Mouse (Mus musculus): ENCODE measurements around the gene Nfx1. TPM values are rescaled to one million over a fixed set of nuclear protein-coding genes. Genes with fewer than 3 reads are reported as not detected.

Gene Nfx1
- polyA plus RNA-seq, 1 experiment from 2014 or later = 99.6 TPM

GRCm38 (mm10) chr4:40969161-40969560 is 1.5 kb upstream of the Nfx1 start:
- ATAC-seq (ENCODE audit: insufficient number of reproducible peaks, low FRiP score, low TSS enrichment, low read depth) = no peak
- no peak overlapping the region for H3K4me3 ChIP-seq (ENCODE audit: low read depth, low read length)
- H3K36me3 ChIP-seq (ENCODE audit: control insufficient read depth, insufficient read depth, low read length) = peaks cover 2% of the 10 kb centered on the region; the same call in 1 of the 2 replicates
- H3K27ac ChIP-seq (replicated peaks; ENCODE audit: low read depth, low read length) = no peak overlapping the region
- no peaks in the 10 kb centered on the region for H3K27me3 ChIP-seq (ENCODE audit: control insufficient read depth, insufficient read depth, low read length)
- 81% methylated on average over 4 of the region's 4 CpGs for WGBS
- no peak overlapping the region for H3K4me2 ChIP-seq (ENCODE audit: low read depth, severe bottlenecking)
- H3K4me1 ChIP-seq (ENCODE audit: control insufficient read depth, insufficient read depth, low read length) = peaks cover 4% of the 10 kb centered on the region; the same call in 1 of the 2 replicates
- H3K9me3 ChIP-seq (ENCODE audit: control insufficient read depth, low read length) = no peaks in the 10 kb centered on the region
- DNase-seq (ENCODE audit: low spot score) = no peak
- no peak overlapping the region for H3K9ac ChIP-seq (ENCODE audit: low read length)

GRCm38 (mm10) chr4:40969781-40970591 is 720 bp upstream of the Nfx1 start:
- Histone ChIP-seq H3K36me3 (ENCODE audit: control insufficient read depth, insufficient read depth, low read length) (peaks cover 2% of the 10 kb centered on the region; the same call in 1 of the 2 replicates), H3K4me2 (ENCODE audit: low read depth, severe bottlenecking) (peak overlapping the region; percentile 56), H3K9ac (ENCODE audit: low read length) (peak overlapping the region; percentile 75), H3K27me3 (ENCODE audit: control insufficient read depth, insufficient read depth, low read length) (no peaks in the 10 kb centered on the region), H3K4me1 (ENCODE audit: control insufficient read depth, insufficient read depth, low read length) (peaks cover 4% of the 10 kb centered on the region; the same call in 1 of the 2 replicates), H3K4me3 (ENCODE audit: low read depth, low read length) (peak overlapping the region; percentile 86), H3K27ac (replicated peaks; ENCODE audit: low read depth, low read length) (peak overlapping the region; percentile 57), H3K9me3 (ENCODE audit: control insufficient read depth, low read length) (no peaks in the 10 kb centered on the region)
- ATAC-seq (ENCODE audit: insufficient number of reproducible peaks, low FRiP score, low TSS enrichment, low read depth) (peak; percentile 33; the same call in 1 of the 2 replicates), DNase-seq (ENCODE audit: low spot score) (peak; percentile 24)
- WGBS = 15% methylated on average over 11 of the region's 13 CpGs

- H3K4me2 ChIP-seq (ENCODE audit: low read depth, severe bottlenecking) = peak overlapping the region; percentile 56
- peaks cover under 1% of the 10 kb centered on the region; the same call in 1 of the 2 replicates for H3K36me3 ChIP-seq (ENCODE audit: control insufficient read depth, insufficient read depth, low read length)
- no peak for DNase-seq (ENCODE audit: low spot score)
- H3K27me3 ChIP-seq (ENCODE audit: control insufficient read depth, insufficient read depth, low read length) = no peaks in the 10 kb centered on the region
- under 1% methylated on average over 16 of the region's 16 CpGs for WGBS
- no peak for ATAC-seq (ENCODE audit: insufficient number of reproducible peaks, low FRiP score, low TSS enrichment, low read depth)
- peak overlapping the region; percentile 57 for H3K27ac ChIP-seq (replicated peaks; ENCODE audit: low read depth, low read length)
- H3K4me1 ChIP-seq (ENCODE audit: control insufficient read depth, insufficient read depth, low read length) = peaks cover 4% of the 10 kb centered on the region; the same call in 1 of the 2 replicates
- no peaks in the 10 kb centered on the region for H3K9me3 ChIP-seq (ENCODE audit: control insufficient read depth, low read length)
- peak overlapping the region; percentile 86 for H3K4me3 ChIP-seq (ENCODE audit: low read depth, low read length)
- peak overlapping the region; percentile 75 for H3K9ac ChIP-seq (ENCODE audit: low read length)
Observed at GRCm38 (mm10) chr4:40970592-40970841, 189 bp upstream of the Nfx1 start.

GRCm38 (mm10) chr4:40971744-40972143 is 1.0 kb downstream of the Nfx1 start:
- Histone ChIP-seq H3K27ac (replicated peaks; ENCODE audit: low read depth, low read length) (no peak overlapping the region), H3K4me2 (ENCODE audit: low read depth, severe bottlenecking) (peak overlapping the region; percentile 56), H3K9ac (ENCODE audit: low read length) (no peak overlapping the region), H3K9me3 (ENCODE audit: control insufficient read depth, low read length) (no peaks in the 10 kb centered on the region), H3K27me3 (ENCODE audit: control insufficient read depth, insufficient read depth, low read length) (no peaks in the 10 kb centered on the region), H3K4me1 (ENCODE audit: control insufficient read depth, insufficient read depth, low read length) (peaks cover 4% of the 10 kb centered on the region; the same call in 1 of the 2 replicates), H3K4me3 (ENCODE audit: low read depth, low read length) (peak overlapping the region; percentile 86), H3K36me3 (ENCODE audit: control insufficient read depth, insufficient read depth, low read length) (peaks cover under 1% of the 10 kb centered on the region; the same call in 1 of the 2 replicates)
- WGBS = 25% methylated on average over 13 of the region's 13 CpGs
- DNase-seq (ENCODE audit: low spot score) (peak; percentile 65), ATAC-seq (ENCODE audit: insufficient number of reproducible peaks, low FRiP score, low TSS enrichment, low read depth) (no peak)

- Histone ChIP-seq H3K27ac (replicated peaks; ENCODE audit: low read depth, low read length) (no peak overlapping the region), H3K4me2 (ENCODE audit: low read depth, severe bottlenecking) (no peak overlapping the region), H3K4me3 (ENCODE audit: low read depth, low read length) (no peak overlapping the region), H3K9me3 (ENCODE audit: control insufficient read depth, low read length) (no peaks in the 10 kb centered on the region), H3K27me3 (ENCODE audit: control insufficient read depth, insufficient read depth, low read length) (no peaks in the 10 kb centered on the region), H3K4me1 (ENCODE audit: control insufficient read depth, insufficient read depth, low read length) (peaks cover 4% of the 10 kb centered on the region; the same call in 1 of the 2 replicates), H3K9ac (ENCODE audit: low read length) (no peak overlapping the region), H3K36me3 (ENCODE audit: control insufficient read depth, insufficient read depth, low read length) (peaks cover 13% of the 10 kb centered on the region; the same call in 1 of the 2 replicates)
- no peak for DNase-seq (ENCODE audit: low spot score)
- WGBS = 97% methylated on average over 1 of the region's 1 CpGs
- ATAC-seq (ENCODE audit: insufficient number of reproducible peaks, low FRiP score, low TSS enrichment, low read depth) = no peak
Observed at GRCm38 (mm10) chr4:40974011-40974410, 3.3 kb downstream of the Nfx1 start.

GRCm38 (mm10) chr4:40975678-40976077 is 5.0 kb downstream of the Nfx1 start:
- Histone ChIP-seq H3K27me3 (ENCODE audit: control insufficient read depth, insufficient read depth, low read length) (no peaks in the 10 kb centered on the region), H3K27ac (replicated peaks; ENCODE audit: low read depth, low read length) (no peak overlapping the region), H3K4me2 (ENCODE audit: low read depth, severe bottlenecking) (no peak overlapping the region), H3K9me3 (ENCODE audit: control insufficient read depth, low read length) (no peaks in the 10 kb centered on the region), H3K9ac (ENCODE audit: low read length) (no peak overlapping the region), H3K4me3 (ENCODE audit: low read depth, low read length) (no peak overlapping the region), H3K36me3 (ENCODE audit: control insufficient read depth, insufficient read depth, low read length) (peaks cover 18% of the 10 kb centered on the region; the same call in 1 of the 2 replicates), H3K4me1 (ENCODE audit: control insufficient read depth, insufficient read depth, low read length) (0 out of 2 replicates have a peak, but pooled peaks cover 4% of the 10 kb centered on the region)
- DNase-seq (ENCODE audit: low spot score) (no peak), ATAC-seq (ENCODE audit: insufficient number of reproducible peaks, low FRiP score, low TSS enrichment, low read depth) (no peak)
- 94% methylated on average over 3 of the region's 3 CpGs for WGBS

- Histone ChIP-seq H3K27me3 (ENCODE audit: control insufficient read depth, insufficient read depth, low read length) (no peaks in the 10 kb centered on the region), H3K9ac (ENCODE audit: low read length) (no peak overlapping the region), H3K27ac (replicated peaks; ENCODE audit: low read depth, low read length) (no peak overlapping the region), H3K4me2 (ENCODE audit: low read depth, severe bottlenecking) (no peak overlapping the region), H3K4me1 (ENCODE audit: control insufficient read depth, insufficient read depth, low read length) (0 out of 2 replicates have a peak, but pooled peaks cover 4% of the 10 kb centered on the region), H3K9me3 (ENCODE audit: control insufficient read depth, low read length) (no peaks in the 10 kb centered on the region), H3K4me3 (ENCODE audit: low read depth, low read length) (no peak overlapping the region), H3K36me3 (ENCODE audit: control insufficient read depth, insufficient read depth, low read length) (peaks cover 21% of the 10 kb centered on the region; the same call in 1 of the 2 replicates)
- WGBS = 94% methylated on average over 10 of the region's 10 CpGs
- no peak for DNase-seq (ENCODE audit: low spot score)
- no peak for ATAC-seq (ENCODE audit: insufficient number of reproducible peaks, low FRiP score, low TSS enrichment, low read depth)
Observed at GRCm38 (mm10) chr4:40976651-40977050, 5.9 kb downstream of the Nfx1 start.

GRCm38 (mm10) chr4:40979430-40979829 is 8.7 kb downstream of the Nfx1 start:
- Histone ChIP-seq H3K36me3 (ENCODE audit: control insufficient read depth, insufficient read depth, low read length) (peaks cover 21% of the 10 kb centered on the region; the same call in 1 of the 2 replicates), H3K4me1 (ENCODE audit: control insufficient read depth, insufficient read depth, low read length) (no peaks in the 10 kb centered on the region), H3K27ac (replicated peaks; ENCODE audit: low read depth, low read length) (no peak overlapping the region), H3K4me2 (ENCODE audit: low read depth, severe bottlenecking) (no peak overlapping the region), H3K27me3 (ENCODE audit: control insufficient read depth, insufficient read depth, low read length) (no peaks in the 10 kb centered on the region), H3K9me3 (ENCODE audit: control insufficient read depth, low read length) (no peaks in the 10 kb centered on the region), H3K9ac (ENCODE audit: low read length) (no peak overlapping the region), H3K4me3 (ENCODE audit: low read depth, low read length) (no peak overlapping the region)
- 86% methylated on average over 1 of the region's 1 CpGs for WGBS
- DNase-seq (ENCODE audit: low spot score) (no peak), ATAC-seq (ENCODE audit: insufficient number of reproducible peaks, low FRiP score, low TSS enrichment, low read depth) (no peak)

Measured in limb, embryonic 11.5 days (tissue).